Mouse (Mus musculus) hindbrain, embryonic 10.5 days (tissue): Measurements from ENCODE around the gene Nav1. TPM values are rescaled to one million over a fixed set of nuclear protein-coding genes. Genes with fewer than 3 reads are reported as not detected.

Experiments
- DNase-seq: peaks from one replicate; pipeline ENCODE4 v3.0.0-alpha.2; 2017; ENCODE audit warnings: low spot score
- H3K27ac ChIP-seq: fragments of 300-500 bp; sonication (generic); 2 replicates; pipeline ENCODE4 v1.5.1; 2016; ENCODE audit warnings: mild to moderate bottlenecking, moderate library complexity
- H3K27me3 ChIP-seq: fragments of 300-500 bp; sonication (generic); 2 replicates; pipeline ENCODE4 v1.6.1; 2016; ENCODE audit warnings: mild to moderate bottlenecking; ENCODE audit not compliant: poor library complexity, insufficient read depth, severe bottlenecking
- H3K36me3 ChIP-seq: fragments of 300-500 bp; sonication (generic); 2 replicates; pipeline ENCODE4 v1.6.1; 2016; ENCODE audit warnings: mild to moderate bottlenecking, moderate library complexity
- H3K4me1 ChIP-seq: fragments of 300-500 bp; sonication (generic); replicated peaks from 2 replicates; pipeline ENCODE4 v1.6.1; 2016; ENCODE audit warnings: mild to moderate bottlenecking
- H3K4me3 ChIP-seq: fragments of 300-500 bp; sonication (generic); 2 replicates; pipeline ENCODE4 v1.5.1; 2016; ENCODE audit warnings: mild to moderate bottlenecking, moderate library complexity
- H3K9me3 ChIP-seq: fragments of 300-500 bp; sonication (generic); 2 replicates; pipeline ENCODE4 v1.6.1; 2016; ENCODE audit warnings: mild to moderate bottlenecking, moderate library complexity
- WGBS: fragments of 180-500 bp; shearing (Covaris S2); methylation state at CpG from one replicate; pipeline ENCODE4 v1.1.7; 2016; 5-methylcytosine and 5-hydroxymethylcytosine counted together
- polyA plus RNA-seq: library from polyadenylated mRNA; unstranded; fragments of >200 nt; fragmentation: Nextera tagmentation; extraction: Ambion mirVana; gene quantifications from 2 replicates; pipeline ENCODE4 v1.2.1, GENCODE M21; 2016

Nav1 gene
- polyA plus RNA-seq, 1 experiment from 2014 or later: 19.3 TPM

DNA sequence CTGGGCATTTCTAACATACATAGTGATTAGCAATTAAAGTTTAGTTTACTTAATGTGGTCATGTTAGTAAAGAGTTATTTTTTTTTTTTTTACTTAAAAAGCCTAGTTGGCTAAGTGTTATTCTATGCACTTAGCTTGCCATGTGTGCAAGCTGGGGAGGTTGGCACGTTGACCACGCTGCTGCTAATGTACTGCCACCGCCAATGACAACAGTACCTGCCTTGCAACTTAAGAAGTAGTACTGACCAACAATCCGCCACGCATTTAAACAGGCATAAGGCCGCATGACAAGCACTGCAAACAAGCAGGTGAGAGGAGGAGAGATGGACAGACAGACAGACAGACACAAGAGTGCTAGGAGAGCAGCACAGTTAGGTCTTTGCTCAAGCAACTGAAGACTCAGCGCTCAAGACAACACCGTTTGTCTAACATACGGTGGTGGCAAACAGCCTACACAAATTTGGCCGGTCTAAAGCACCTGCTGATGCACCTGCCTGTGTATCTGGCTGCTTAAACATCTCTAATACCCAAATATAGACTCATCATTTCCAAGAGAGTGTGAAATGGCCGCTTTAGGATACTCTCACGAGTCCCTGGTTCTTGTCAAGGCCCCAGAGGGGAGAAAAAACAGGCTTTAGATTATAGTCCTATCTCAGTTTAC, 610 bp downstream of the Nav1 start:
- Histone ChIP-seq H3K36me3 (no peaks in the 10 kb centered on the region), H3K4me1 (peaks cover 34% of the 10 kb centered on the region), H3K4me3 (no peak overlapping the region), H3K9me3 (no peaks in the 10 kb centered on the region), H3K27me3 (no peaks in the 10 kb centered on the region), H3K27ac (no peak overlapping the region)
- no peak for DNase-seq
- 86% methylated on average over 12 of the region's 12 CpGs for WGBS

DNA sequence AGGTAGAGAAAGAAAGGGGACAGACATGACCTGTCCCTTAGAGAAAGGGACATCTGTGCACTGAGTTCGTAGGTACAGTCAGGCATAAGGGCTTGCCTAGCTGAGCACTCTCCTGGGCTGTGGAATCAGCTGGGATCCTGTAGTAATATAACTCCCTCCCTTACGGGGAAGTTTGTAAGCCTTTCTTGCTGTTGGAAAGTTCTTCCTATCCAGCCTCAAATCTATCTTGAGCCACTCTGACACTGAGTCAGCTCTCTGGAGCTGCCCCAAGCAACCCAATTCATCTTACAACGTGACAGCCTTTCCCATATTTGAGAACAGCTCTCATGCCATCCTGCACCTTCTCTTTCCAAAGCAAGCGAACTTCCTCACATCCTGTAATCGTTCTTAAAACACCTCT, 1.6 kb downstream of the Nav1 start:
- H3K9me3 ChIP-seq: no peaks in the 10 kb centered on the region
- H3K27ac ChIP-seq: no peak overlapping the region
- H3K36me3 ChIP-seq: no peaks in the 10 kb centered on the region
- WGBS: 85% methylated on average over 5 of the region's 5 CpGs
- H3K27me3 ChIP-seq: no peaks in the 10 kb centered on the region
- DNase-seq: no peak
- H3K4me3 ChIP-seq: no peak overlapping the region
- H3K4me1 ChIP-seq: peaks cover 37% of the 10 kb centered on the region

DNA sequence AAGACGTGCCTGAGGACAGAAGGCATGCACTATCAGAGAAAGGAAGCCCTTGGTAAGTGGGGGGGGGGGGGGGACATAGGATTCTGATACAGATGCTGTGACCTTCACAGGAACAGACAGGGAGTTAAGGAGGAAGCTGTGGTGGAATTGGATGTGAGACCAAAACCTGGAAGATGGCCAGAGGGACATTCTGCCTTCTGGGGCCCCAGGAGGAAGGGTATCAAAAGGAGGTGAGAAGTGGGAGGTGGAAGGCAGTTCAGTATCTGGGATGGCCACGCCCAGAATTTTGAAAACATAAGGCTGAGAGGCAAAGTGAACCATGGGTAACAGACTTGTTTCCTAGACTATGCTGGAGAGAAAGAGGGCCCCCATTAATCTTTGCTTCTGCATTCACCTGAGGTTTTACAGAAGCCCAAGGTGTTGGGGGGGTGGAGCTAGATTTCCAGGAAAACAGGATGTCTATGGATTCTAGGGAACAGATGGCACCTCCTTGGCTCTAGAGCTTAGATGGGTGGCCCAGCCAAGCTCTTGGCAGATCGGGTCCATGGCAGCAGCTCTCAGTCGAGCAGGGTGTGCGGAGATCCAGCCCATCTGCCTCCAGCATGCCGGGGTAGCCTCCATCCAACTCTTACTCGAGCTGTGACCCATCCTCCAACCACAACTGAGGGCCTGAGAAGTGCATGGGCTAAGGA, 2.6 kb downstream of the Nav1 start:
- Histone ChIP-seq H3K27ac (no peak overlapping the region), H3K4me3 (no peak overlapping the region), H3K4me1 (peaks cover 48% of the 10 kb centered on the region), H3K27me3 (no peaks in the 10 kb centered on the region), H3K36me3 (no peaks in the 10 kb centered on the region), H3K9me3 (no peaks in the 10 kb centered on the region)
- WGBS: 81% methylated on average over 7 of the region's 7 CpGs
- no peak for DNase-seq

DNA sequence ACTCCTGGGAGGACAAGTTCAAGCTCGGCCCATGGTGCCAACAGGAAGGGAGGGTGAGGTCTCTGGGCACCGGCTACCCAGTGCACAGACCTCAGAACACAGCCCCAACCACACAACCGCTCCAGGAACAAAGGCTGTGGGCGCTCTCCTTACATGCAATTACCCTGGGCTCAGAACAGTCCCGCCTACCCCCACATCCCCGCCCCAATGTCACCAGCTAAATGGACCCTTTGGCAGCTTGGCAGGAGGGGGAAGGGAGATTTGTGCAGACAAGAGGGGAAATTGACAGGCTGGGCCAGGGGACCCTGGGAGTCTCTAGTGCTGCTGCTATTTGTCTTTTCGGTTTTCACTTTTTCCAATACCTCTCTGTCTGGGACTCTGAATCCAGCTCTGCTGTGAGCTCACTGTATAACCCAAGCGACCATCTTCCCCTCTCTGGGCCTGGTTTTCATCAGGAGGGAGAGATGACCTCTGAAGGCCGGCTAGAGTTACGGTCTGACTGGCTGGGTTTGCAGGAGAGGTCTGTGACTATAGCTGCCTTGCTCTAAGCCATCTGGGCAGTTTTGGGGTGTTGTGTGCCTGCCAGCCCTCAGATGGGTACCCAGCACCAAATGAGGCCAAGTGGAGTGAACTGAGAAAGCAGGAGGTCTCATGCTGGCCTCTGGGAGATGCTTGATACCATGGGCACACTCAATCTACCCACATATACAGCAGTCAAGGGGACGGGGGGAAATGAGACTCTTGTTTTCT, 3.8 kb downstream of the Nav1 start:
- Histone ChIP-seq H3K9me3 (no peaks in the 10 kb centered on the region), H3K36me3 (no peaks in the 10 kb centered on the region), H3K27ac (peak overlapping the region; percentile 80), H3K27me3 (no peaks in the 10 kb centered on the region), H3K4me1 (peaks cover 59% of the 10 kb centered on the region), H3K4me3 (0 out of 2 replicates have a peak overlapping the region, but pooled peaks have one; percentile 0)
- 36% methylated on average over 11 of the region's 11 CpGs for WGBS
- peak; percentile 52 for DNase-seq

DNA sequence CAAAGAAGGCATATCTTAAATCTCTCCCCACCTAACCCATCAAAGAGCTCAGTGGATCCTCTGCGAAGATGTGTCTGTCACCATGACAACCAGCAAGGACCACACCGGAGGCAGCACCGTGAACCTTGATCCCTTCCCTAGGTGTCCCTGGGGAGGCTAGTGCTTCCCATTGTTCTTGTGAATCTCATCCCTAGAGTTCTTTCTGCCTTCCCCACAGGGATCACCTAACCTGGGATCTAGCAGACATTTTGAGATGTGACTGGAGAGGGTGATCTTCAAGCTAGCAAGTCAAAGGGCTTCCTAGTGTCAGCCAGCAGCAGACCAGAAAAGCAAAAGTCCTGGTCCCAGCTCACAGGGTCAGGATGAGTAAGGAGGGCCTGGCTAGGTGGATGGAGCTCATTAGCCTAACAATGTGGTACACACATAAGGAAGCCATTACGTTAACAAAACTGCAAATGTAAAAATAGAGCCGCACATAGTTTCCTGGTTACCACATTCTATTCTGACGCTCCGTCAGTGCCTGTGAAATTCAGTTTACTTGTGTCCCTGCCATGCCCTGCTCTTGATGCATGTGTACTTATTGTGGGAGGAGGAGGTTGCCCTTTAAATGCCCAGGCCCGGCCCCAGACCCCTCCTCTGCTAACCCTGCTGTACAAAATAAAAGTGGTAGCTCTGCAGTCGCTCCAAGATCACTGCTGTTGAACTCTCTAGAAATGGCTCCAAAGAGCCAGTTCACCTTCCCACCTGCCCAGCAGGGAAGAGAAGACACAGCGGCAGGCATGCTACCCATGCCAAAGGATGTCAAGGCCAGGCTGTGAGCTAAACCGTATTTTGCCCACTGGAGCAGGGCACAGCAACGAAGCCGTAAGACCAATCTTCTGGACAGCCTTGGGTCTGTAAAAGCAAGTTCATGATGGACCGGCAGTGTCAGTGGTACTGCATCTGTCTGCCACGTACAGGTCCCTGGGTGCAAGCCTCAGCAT, 6.8 kb downstream of the Nav1 start:
- 56% methylated on average over 15 of the region's 15 CpGs for WGBS
- no peaks in the 10 kb centered on the region for H3K27me3 ChIP-seq
- no peak for DNase-seq
- no peak overlapping the region for H3K4me3 ChIP-seq
- peaks cover 59% of the 10 kb centered on the region for H3K4me1 ChIP-seq
- no peaks in the 10 kb centered on the region for H3K36me3 ChIP-seq
- H3K27ac ChIP-seq: no peak overlapping the region; the same call in 1 of the 2 replicates
- H3K9me3 ChIP-seq: no peaks in the 10 kb centered on the region

DNA sequence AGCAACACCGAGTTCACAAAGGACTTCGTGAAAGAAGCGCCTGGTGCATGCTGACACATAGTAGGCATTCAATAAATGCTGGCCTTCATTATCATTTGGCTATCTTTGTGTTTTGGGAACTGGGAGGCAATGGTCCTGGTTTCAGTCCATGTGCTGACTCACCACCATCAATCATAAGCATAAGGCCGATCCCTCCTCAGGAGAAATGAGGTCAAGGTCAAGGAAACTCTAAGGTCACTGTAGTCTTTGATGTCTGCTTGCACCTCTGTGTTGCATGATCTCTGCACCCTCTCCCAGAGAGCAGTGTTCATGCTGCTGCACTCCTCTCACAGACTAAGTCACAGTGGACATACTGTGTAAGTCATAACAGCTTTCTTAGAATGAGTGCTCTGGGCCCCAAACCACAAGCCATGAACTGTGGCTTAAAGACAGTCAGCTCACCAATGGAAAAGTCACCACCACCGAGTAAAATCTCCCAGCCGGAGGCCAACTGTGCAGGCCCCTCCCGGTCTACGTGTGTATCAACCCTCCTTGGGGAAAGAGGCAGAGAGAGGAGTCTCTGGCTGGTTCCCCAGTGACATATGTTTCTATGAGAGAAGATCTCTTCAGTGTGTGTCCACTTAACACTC, 8.7 kb downstream of the Nav1 start:
- DNase-seq: no peak
- Histone ChIP-seq H3K9me3 (no peaks in the 10 kb centered on the region), H3K27me3 (no peaks in the 10 kb centered on the region), H3K4me3 (no peak overlapping the region), H3K36me3 (no peaks in the 10 kb centered on the region), H3K4me1 (peaks cover 49% of the 10 kb centered on the region), H3K27ac (peak overlapping the region; percentile 59; the same call in 1 of the 2 replicates)
- 72% methylated on average over 8 of the region's 8 CpGs for WGBS

DNA sequence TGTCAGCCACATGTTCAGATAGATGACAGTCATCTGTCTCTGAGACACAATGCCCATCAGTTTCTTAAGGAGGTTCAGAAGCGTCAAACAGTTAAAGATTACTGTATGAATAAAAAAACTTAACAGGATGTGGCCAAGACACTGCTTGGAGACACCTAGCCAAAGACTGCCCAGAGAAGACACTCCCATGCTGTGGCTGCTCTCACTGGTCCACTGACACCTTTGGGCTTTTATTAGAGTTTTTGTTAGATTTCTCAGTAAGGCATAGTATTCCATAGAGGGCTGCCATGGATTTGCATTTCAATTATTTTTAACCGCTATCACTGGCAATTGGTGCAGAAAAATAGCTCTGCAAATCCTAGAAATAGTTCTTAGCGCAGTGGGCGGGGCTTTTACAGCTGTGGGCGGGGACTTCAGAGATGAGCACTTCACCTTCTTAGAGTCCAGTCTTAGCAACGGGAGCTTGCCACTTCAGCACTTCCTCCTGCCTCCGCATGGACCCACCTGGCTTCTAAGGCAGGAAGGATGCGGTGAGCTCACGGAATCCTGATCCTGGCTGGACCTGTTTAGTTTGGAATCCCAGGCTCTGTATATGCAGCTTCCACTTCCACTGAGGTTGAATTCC, 12.7 kb downstream of the Nav1 start:
- no peak overlapping the region for H3K27ac ChIP-seq
- peaks cover 21% of the 10 kb centered on the region for H3K4me1 ChIP-seq
- H3K36me3 ChIP-seq: no peaks in the 10 kb centered on the region
- WGBS: 38% methylated on average over 9 of the region's 9 CpGs
- no peak for DNase-seq
- H3K9me3 ChIP-seq: no peaks in the 10 kb centered on the region
- H3K4me3 ChIP-seq: no peak overlapping the region
- H3K27me3 ChIP-seq: no peaks in the 10 kb centered on the region

DNA sequence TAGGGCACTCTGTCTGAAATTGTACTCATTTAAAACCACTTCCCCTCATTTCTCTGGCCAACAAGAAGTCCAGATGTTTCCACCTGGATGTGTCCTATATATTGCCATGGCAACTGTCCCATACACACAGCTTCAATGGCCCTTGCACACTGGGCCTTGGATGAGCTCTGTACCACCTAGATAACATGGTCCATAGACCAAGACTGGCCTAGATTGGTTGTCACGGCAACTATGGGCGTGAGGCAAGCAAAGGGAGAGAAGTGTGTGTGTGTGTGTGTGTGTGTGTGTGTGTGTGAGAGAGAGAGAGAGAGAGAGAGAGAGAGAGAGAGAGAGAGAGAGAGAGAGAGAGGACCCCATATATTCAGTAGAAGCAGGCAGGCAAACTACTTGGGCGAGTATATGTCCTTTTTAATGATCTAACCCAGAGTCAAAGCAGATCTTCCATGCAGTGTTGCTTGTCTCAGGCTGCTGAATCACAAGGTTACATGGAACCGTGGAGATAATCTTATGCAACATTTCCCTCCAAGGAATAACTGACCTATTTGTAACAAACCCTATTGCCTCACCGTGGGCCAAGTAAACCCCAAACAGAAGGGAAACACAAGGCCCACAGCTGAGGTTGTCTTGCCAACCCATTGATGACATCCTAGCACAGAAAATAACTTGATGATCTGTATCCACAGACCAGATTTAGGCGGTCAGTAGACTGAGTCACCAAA, 13.4 kb downstream of the Nav1 start:
- H3K9me3 ChIP-seq: no peaks in the 10 kb centered on the region
- no peak for DNase-seq
- H3K27ac ChIP-seq: no peak overlapping the region
- no peaks in the 10 kb centered on the region for H3K36me3 ChIP-seq
- peaks cover 15% of the 10 kb centered on the region for H3K4me1 ChIP-seq
- 84% methylated on average over 6 of the region's 6 CpGs for WGBS
- H3K4me3 ChIP-seq: no peak overlapping the region
- H3K27me3 ChIP-seq: no peaks in the 10 kb centered on the region

DNA sequence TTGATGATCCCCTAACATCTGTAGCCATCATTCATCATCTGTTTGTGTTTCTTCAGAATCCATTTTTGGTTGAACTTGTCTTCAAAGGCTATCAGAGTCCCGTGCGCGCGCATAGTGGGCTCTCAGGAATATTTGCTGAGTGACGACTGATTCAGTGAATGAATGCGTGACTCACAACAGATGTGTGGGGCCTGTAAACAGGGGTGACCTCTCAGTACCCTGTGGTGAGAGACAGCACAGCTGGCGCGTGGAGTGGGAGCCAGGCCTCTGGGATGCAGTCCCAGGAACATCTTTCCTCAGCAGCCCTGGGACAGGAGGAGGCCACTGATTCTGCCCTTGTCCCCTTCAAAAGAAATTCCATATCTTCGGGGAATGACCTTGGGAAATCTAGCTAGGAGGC, 16.3 kb downstream of the Nav1 start:
- Histone ChIP-seq H3K27me3 (no peaks in the 10 kb centered on the region; the same call in 1 of the 2 replicates), H3K9me3 (no peaks in the 10 kb centered on the region), H3K4me1 (peaks cover 17% of the 10 kb centered on the region), H3K4me3 (no peak overlapping the region), H3K36me3 (no peaks in the 10 kb centered on the region), H3K27ac (no peak overlapping the region)
- 77% methylated on average over 9 of the region's 9 CpGs for WGBS
- no peak for DNase-seq

DNA sequence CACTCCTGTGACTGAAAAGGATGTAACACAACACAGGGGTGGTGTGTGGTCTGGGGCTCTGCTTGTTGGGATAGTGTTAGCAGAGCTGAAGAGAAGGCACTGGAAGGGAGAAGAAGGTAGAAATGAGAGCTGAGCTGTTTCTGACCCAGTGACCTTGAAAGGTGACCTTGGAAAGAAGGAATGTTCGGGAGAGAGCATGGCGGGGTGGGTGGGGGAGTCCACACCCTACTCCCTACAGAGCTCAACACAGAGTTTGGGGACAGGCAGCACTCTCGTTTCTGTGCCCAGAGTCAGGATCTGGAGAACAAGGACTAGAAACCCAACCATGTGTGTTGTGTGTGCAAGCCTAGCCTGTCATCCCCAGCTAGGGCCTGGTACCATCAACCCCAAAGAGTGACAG, 18.1 kb downstream of the Nav1 start:
- Histone ChIP-seq H3K4me1 (peaks cover 35% of the 10 kb centered on the region), H3K4me3 (no peak overlapping the region), H3K9me3 (no peaks in the 10 kb centered on the region), H3K27me3 (peaks cover 8% of the 10 kb centered on the region; the same call in 1 of the 2 replicates), H3K36me3 (no peaks in the 10 kb centered on the region), H3K27ac (no peak overlapping the region)
- DNase-seq: no peak
- 62% methylated on average over 3 of the region's 3 CpGs for WGBS

DNA sequence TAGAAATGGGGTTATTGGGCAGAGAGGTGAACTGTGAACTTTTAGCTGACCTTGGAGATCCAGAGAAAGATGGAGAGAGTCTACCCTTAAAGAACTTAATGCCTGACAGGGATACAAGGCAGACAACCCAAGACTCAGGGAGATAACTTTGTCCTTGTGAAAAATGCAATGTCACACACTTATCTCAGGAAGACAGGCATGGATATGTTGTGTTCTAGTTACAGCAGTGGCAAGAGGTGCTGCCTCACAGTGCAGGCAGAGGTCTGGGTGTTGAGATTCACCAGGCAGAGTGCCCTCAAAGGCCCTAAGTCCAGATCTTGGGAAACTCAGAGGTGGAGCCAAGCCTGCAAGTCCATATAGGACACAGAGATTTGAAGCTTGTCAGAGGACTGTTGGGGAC, 20.2 kb downstream of the Nav1 start:
- DNase-seq: no peak
- Histone ChIP-seq H3K36me3 (no peaks in the 10 kb centered on the region), H3K9me3 (no peaks in the 10 kb centered on the region), H3K27me3 (peaks cover 20% of the 10 kb centered on the region; the same call in 1 of the 2 replicates), H3K4me3 (no peak overlapping the region), H3K4me1 (peaks cover 55% of the 10 kb centered on the region), H3K27ac (no peak overlapping the region)
